Mouse (Mus musculus) liver, embryonic 13.5 days (tissue): Measurements from ENCODE around the gene Ptprd. TPM values are rescaled to one million over a fixed set of nuclear protein-coding genes. Genes with fewer than 3 reads are reported as not detected.

Source experiments
- microRNA-seq: library from miRNA; unstranded; fragments of <30 nt; microRNA quantifications from one replicate; pipeline ENCODE4, GENCODE M21; 2016
- polyA plus RNA-seq: library from polyadenylated mRNA; unstranded; fragments of >200 nt; fragmentation: Nextera tagmentation; extraction: Ambion mirVana; gene quantifications from 2 replicates; pipeline ENCODE4 v1.2.1, GENCODE M21; 2015

Ptprd gene
- polyA plus RNA-seq, 1 experiment from 2014 or later: 1.8 TPM

Small RNA genes within 50 kb of the gene (microRNA-seq; reads per million reads assigned to microRNA genes)
- gene Gm23159: not detected
